Mouse (Mus musculus) liver, adult 2 months (tissue): ENCODE results near the gene Blmh.

Experiments
- CTCF ChIP-seq: fragments of 200-500 bp; IDR thresholded peaks from 2 replicates; pipeline ENCODE4 v1.5.1; 2011; ENCODE audit warnings: low read depth, low read length, control low read depth
- POLR2A ChIP-seq: fragments of 200-500 bp; IDR thresholded peaks from 2 replicates; pipeline ENCODE4 v1.6.1; 2011; ENCODE audit warnings: low read length, control low read depth; ENCODE audit not compliant: insufficient read depth; ENCODE audit errors: extremely low read depth

GRCm38 (mm10) chr11:77010762-77011475, 86.3 kb downstream of the Blmh start:
- TF ChIP-seq CTCF: no peak
- no peak for TF ChIP-seq POLR2A
